Comparison of ENCODE assay signal across 17 mouse cellular contexts in the genomic region with DNA sequence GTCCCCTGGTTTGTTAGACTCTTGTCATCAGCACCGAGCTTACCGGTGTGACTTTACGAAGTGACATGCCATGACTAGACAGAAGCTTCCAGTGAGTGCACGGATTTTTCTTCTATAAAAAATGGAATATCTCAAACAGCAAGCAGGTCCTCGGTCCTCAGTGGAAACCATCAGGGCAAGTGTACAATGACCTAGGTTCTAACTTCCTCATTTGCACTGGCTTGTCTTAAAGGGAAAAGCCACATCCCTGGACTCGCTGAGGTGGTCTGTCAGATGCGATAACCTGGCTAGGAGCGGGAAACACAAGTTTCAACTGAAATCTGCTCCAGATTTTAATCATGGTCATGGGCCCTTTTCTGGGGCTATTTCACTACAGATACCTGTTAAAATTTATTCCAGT.
"Had no signal": no experiment of that assay in that cellular context is flagged by ENCODE, and none has a peak within 500 bp of the region (broad histone marks: within the 10 kb centered on the region; RNA-seq: fewer than 3 reads in every experiment).

No protein-coding gene starts in this region.

- DNase-seq: kidney, adult 2 months; kidney, postnatal 14 days; layer of hippocampus, postnatal 36 days; lung, adult 18-20 months; lung, postnatal 36 days; right cerebral cortex, adult 18-20 months; right cerebral cortex, postnatal 25 days; thymus, adult 18-20 months; thymus, postnatal 25 days had no signal

- H3K4me2 ChIP-seq: kidney, embryonic 15.5 days; limb, embryonic 12.5 days; midbrain, embryonic 11.5 days had no signal

- H3K9ac ChIP-seq: kidney, embryonic 15.5 days; limb, embryonic 12.5 days; liver, embryonic 14.5 days had no signal

- H3K9me3 ChIP-seq: kidney, embryonic 15.5 days; limb, embryonic 12.5 days; megakaryocyte, embryonic 14.5 days had no signal

- ATAC-seq: inflammation-experienced regulatory T-cells, adult 6 months; lung, postnatal 0 days; midbrain, embryonic 16.5 days had no signal

- H3K27ac ChIP-seq: kidney, embryonic 15.5 days; limb, embryonic 12.5 days; liver, embryonic 14.5 days had no signal

- H3K36me3 ChIP-seq: kidney, embryonic 15.5 days; limb, embryonic 12.5 days had no signal

- H3K4me3 ChIP-seq: kidney, embryonic 15.5 days; limb, embryonic 12.5 days; megakaryocyte, embryonic 14.5 days had no signal

- H3K27me3 ChIP-seq: kidney, embryonic 15.5 days; limb, embryonic 12.5 days had no signal
